Comparison of ENCODE assay signal across 7 mouse cellular contexts in genomic region chr13:3405783-3406182, GRCm38 (mm10).
DNase-seq lines count a peak whose midpoint lies in the region; ATAC-seq and TF ChIP-seq lines count a peak whose summit lies in the region.
"Not testable (repeated sequence)": the region's sequence is repeated elsewhere in the genome, so short reads cannot be mapped to it uniquely, and the experiment has no call there.

No protein-coding gene starts in this region.

- not testable (repeated sequence) for H3K4me1 ChIP-seq in intestine, postnatal 0 days (replicated peaks; ENCODE audit: control insufficient read depth, insufficient read depth, low read length); liver, postnatal 0 days (ENCODE audit: insufficient read depth)

- H3K9ac ChIP-seq in intestine, postnatal 0 days (ENCODE audit: low read depth, low read length); liver, postnatal 0 days (replicated peaks): not testable (repeated sequence)

- peak; percentile 56 for DNase-seq in 3T3-L1 (ENCODE audit: low read depth, low spot score)
- DNase-seq in CD4-positive, CD25-positive, alpha-beta regulatory T cell, adult 2 months (ENCODE audit: low read depth, low spot score): peak; percentile 21
- peak; percentile 32 for DNase-seq in MEL-GATA-1-ER (ENCODE audit: extremely low read depth, low read depth)
- DNase-seq in ZHBTc4 (ENCODE audit: low read depth, low spot score): peak; percentile 77
- not testable (repeated sequence) for DNase-seq in liver, postnatal 0 days
- peak; percentile 32 for DNase-seq in splenic B cell, adult 2 months (ENCODE audit: low read depth, low spot score)

- not testable (repeated sequence) for ATAC-seq in intestine, postnatal 0 days; liver, postnatal 0 days

- 95% methylated on average over 2 of the region's 2 CpGs for WGBS in intestine, postnatal 0 days
- WGBS in liver, postnatal 0 days (ENCODE audit: insufficient replicate concordance): 67% methylated on average over 2 of the region's 2 CpGs

- not testable (repeated sequence) for TF ChIP-seq EP300 in liver, postnatal 0 days (IDR thresholded peaks at IDR 0.05; ENCODE audit: low read depth)

- peak; percentile 44 for TF ChIP-seq CTCF in intestine, postnatal 0 days (IDR thresholded peaks at IDR 0.05; ENCODE audit: low read depth)
- TF ChIP-seq CTCF in liver, postnatal 0 days (IDR thresholded peaks at IDR 0.05; ENCODE audit: low read depth): peak; percentile 22

- not testable (repeated sequence) for H3K9me3 ChIP-seq in intestine, postnatal 0 days (ENCODE audit: control insufficient read depth); liver, postnatal 0 days (ENCODE audit: low read length)

- not testable (repeated sequence) for H3K36me3 ChIP-seq in intestine, postnatal 0 days (ENCODE audit: control insufficient read depth, insufficient read depth); liver, postnatal 0 days (replicated peaks; ENCODE audit: insufficient read depth, low read length); splenic B cell, adult 2 months (ENCODE audit: control insufficient read depth, insufficient read depth, low read length, poor library complexity, severe bottlenecking)

- H3K4me3 ChIP-seq in intestine, postnatal 0 days (ENCODE audit: low read depth, low read length); liver, postnatal 0 days (ENCODE audit: low read depth, low read length): not testable (repeated sequence)

- not testable (repeated sequence) for H3K27me3 ChIP-seq in intestine, postnatal 0 days (replicated peaks; ENCODE audit: control insufficient read depth, insufficient read depth, low read length); liver, postnatal 0 days (ENCODE audit: insufficient read depth, low read length); splenic B cell, adult 2 months (ENCODE audit: control insufficient read depth, insufficient read depth, low read length, poor library complexity, severe bottlenecking)

- H3K27ac ChIP-seq in intestine, postnatal 0 days (ENCODE audit: low read depth, low read length); liver, postnatal 0 days (ENCODE audit: low read depth): not testable (repeated sequence)

- H3K4me2 ChIP-seq in intestine, postnatal 0 days (replicated peaks; ENCODE audit: low read depth); liver, postnatal 0 days (ENCODE audit: low read depth, low read length): not testable (repeated sequence)
